Mouse (Mus musculus) spleen, adult 12 weeks (tissue): ENCODE data around the gene Cebpe.

ENCODE experiments used
- DNase-seq: peaks from one replicate; pipeline ENCODE4 v3.0.0; 2022; ENCODE audit warnings: low spot score

The Cebpe gene

DNA sequence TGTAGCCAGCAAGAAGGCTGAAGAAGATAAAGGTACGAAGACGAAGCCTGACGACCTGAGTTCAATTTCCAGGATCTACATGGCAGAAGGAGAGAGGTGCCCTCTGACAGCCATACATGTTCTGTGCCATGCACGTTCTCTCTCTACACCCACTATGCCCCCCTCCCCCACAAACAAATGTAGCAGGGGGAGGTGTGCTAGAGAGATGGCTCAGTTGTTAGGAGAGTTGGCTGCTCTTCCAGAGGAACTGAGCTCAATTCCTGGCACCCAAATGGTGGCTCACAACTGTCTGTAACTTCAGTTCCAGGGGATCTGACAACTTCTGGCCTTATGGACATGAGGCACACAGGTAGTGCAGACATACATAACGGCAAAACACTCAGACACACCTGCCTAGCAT is 35.7 kb downstream of the Cebpe start:
- DNase-seq: no peak

DNA sequence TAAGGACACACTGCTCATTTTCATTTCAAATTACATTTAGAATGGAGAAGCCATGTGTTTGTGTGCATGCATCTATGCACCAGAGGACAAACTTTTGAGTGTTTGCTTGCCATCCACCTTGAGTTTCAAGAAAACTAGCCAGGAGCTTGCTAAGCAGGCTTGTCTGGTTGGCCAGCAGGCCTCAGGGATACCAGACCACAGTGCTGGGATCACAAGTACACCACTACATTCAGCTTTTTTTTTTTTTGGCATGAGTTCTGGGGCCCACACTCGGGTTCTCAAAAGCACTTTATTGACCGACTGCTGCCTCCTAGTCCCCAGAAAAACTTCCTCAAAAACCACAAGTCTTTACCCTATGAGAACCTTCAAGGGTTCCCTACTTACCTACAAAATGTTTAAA is 37.7 kb downstream of the Cebpe start:
- no peak for DNase-seq

DNA sequence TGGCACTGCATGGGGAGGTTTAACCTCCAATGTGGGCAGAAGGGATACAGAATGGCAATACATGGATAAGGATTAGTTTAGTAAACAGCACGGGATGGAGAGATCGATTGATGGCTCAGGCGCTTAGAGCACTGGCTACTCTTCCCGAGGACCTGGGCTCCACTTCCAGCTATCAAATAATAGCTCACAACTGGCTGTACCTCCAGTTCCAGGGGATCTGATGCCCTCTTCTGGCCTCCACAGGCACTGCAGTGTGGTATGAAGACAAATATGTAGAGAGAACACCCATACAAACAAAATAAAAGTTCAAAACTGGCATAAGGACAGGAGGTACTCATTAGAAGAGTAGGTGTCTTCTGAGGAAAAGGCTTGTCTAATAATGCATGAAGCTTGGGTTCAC is 42.6 kb downstream of the Cebpe start:
- peak; percentile 30 for DNase-seq

DNA sequence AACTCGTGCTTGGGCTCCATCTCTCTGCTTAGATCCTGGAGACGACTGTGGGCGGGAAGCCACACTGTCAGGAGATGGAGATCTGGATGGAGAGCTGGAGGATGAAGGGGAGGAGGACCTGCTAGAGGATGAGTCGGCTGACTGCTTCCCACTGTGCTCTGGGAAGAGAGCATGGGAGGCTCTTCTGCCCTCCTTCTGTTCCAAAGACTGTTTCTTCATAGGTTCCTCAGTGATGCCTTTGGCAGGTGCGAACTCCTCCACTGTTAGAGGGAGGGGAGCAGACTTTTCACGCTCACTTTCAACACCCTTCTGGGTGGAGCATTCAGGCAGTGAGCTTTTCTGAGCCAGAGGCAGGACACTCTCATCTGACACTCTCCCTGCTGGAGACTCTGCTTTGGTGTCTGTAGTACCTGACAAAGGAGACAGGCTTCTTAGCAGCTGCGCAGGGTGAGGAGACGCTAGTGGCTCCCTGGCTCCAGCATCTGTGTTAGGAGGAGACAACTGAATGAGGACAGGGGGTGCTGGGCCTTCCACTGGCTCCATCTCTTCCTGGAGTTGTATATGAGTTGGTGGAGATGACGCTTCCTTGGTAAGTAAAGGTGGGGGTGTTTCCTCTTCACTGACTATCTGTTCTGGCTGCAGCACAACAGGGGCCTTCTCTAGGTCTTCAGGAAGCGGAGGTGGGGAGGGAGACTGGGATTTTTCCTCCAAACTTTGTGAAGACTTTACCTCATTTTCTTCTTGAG is 47.3 kb downstream of the Cebpe start:
- DNase-seq: no peak
